Mouse (Mus musculus) lung, embryonic 15.5 days (tissue): ENCODE results near the gene Enox1. TPM values are rescaled to one million over a fixed set of nuclear protein-coding genes. Genes with fewer than 3 reads are reported as not detected.

ENCODE experiments used
- ATAC-seq: fragments of 200-750 bp; cut with Nextera tagmentation; 2 replicates; pipeline ENCODE4 v1.8.0; 2017; ENCODE audit warnings: moderate number of reproducible peaks, borderline replicate concordance; ENCODE audit not compliant: low FRiP score, low TSS enrichment; ENCODE audit errors: extremely low read depth
- H3K27ac ChIP-seq: fragments of 300-500 bp; sonication (generic); 2 replicates; pipeline ENCODE4 v1.5.1; 2015; ENCODE audit warnings: moderate library complexity, mild to moderate bottlenecking, inconsistent platforms
- H3K27me3 ChIP-seq: fragments of 300-500 bp; sonication (generic); 2 replicates; pipeline ENCODE4 v1.6.1; 2015; ENCODE audit warnings: inconsistent platforms
- H3K36me3 ChIP-seq: fragments of 300-500 bp; sonication (generic); 2 replicates; pipeline ENCODE4 v1.6.1; 2015; ENCODE audit warnings: inconsistent platforms
- H3K4me1 ChIP-seq: fragments of 300-500 bp; sonication (generic); 2 replicates; pipeline ENCODE4 v1.6.1; 2015; ENCODE audit warnings: inconsistent platforms
- H3K4me2 ChIP-seq: fragments of 300-500 bp; sonication (generic); 2 replicates; pipeline ENCODE4 v1.6.1; 2015; ENCODE audit warnings: inconsistent platforms, mild to moderate bottlenecking, moderate library complexity
- H3K4me3 ChIP-seq: fragments of 300-500 bp; sonication (generic); 2 replicates; pipeline ENCODE4 v1.5.1; 2015; ENCODE audit warnings: mild to moderate bottlenecking, inconsistent platforms
- H3K9ac ChIP-seq: fragments of 300-500 bp; sonication (generic); 2 replicates; pipeline ENCODE4 v1.6.1; 2015; ENCODE audit warnings: inconsistent platforms
- H3K9me3 ChIP-seq: fragments of 300-500 bp; sonication (generic); 2 replicates; pipeline ENCODE4 v1.6.1; 2016; ENCODE audit warnings: inconsistent platforms
- WGBS: fragments of 180-500 bp; shearing (Covaris S2); methylation state at CpG from one replicate; pipeline ENCODE4 v1.1.7; 2015; 5-methylcytosine and 5-hydroxymethylcytosine counted together
- polyA plus RNA-seq: library from polyadenylated mRNA; unstranded; fragments of >200 nt; fragmentation: Nextera tagmentation; extraction: Ambion mirVana; gene quantifications from 2 replicates; pipeline ENCODE4 v1.2.1, GENCODE M21; 2015

Gene Enox1
- polyA plus RNA-seq, 1 experiment from 2014 or later = 3.3 TPM

GRCm38 (mm10) chr14:77280893-77281292 is 124.3 kb downstream of the Enox1 start:
- no peaks in the 10 kb centered on the region for H3K27me3 ChIP-seq
- H3K4me3 ChIP-seq = no peak overlapping the region
- no peak overlapping the region for H3K27ac ChIP-seq
- H3K9ac ChIP-seq = no peak overlapping the region
- no peaks in the 10 kb centered on the region for H3K9me3 ChIP-seq
- 58% methylated on average over 7 of the region's 7 CpGs for WGBS
- H3K36me3 ChIP-seq = no peaks in the 10 kb centered on the region
- H3K4me1 ChIP-seq = no peaks in the 10 kb centered on the region
- no peak for ATAC-seq
- no peak overlapping the region for H3K4me2 ChIP-seq

GRCm38 (mm10) chr14:77283939-77284338 is 127.4 kb downstream of the Enox1 start:
- Histone ChIP-seq H3K9ac (no peak overlapping the region), H3K9me3 (no peaks in the 10 kb centered on the region), H3K4me1 (no peaks in the 10 kb centered on the region), H3K36me3 (no peaks in the 10 kb centered on the region), H3K4me2 (no peak overlapping the region), H3K4me3 (no peak overlapping the region), H3K27ac (no peak overlapping the region), H3K27me3 (no peaks in the 10 kb centered on the region)
- WGBS = 53% methylated on average over 4 of the region's 4 CpGs
- ATAC-seq = no peak

GRCm38 (mm10) chr14:77285453-77285852 is 128.9 kb downstream of the Enox1 start:
- no peaks in the 10 kb centered on the region for H3K4me1 ChIP-seq
- ATAC-seq = no peak
- H3K4me2 ChIP-seq = no peak overlapping the region
- no peak overlapping the region for H3K27ac ChIP-seq
- H3K4me3 ChIP-seq = no peak overlapping the region
- WGBS = 75% methylated on average over 3 of the region's 3 CpGs
- no peaks in the 10 kb centered on the region for H3K27me3 ChIP-seq
- no peak overlapping the region for H3K9ac ChIP-seq
- H3K9me3 ChIP-seq = no peaks in the 10 kb centered on the region
- no peaks in the 10 kb centered on the region for H3K36me3 ChIP-seq

GRCm38 (mm10) chr14:77291756-77292155 is 135.2 kb downstream of the Enox1 start:
- WGBS = 90% methylated on average over 5 of the region's 5 CpGs
- H3K9me3 ChIP-seq = no peaks in the 10 kb centered on the region
- no peak overlapping the region for H3K4me2 ChIP-seq
- H3K36me3 ChIP-seq = no peaks in the 10 kb centered on the region
- no peak overlapping the region for H3K4me3 ChIP-seq
- H3K27me3 ChIP-seq = no peaks in the 10 kb centered on the region
- no peak for ATAC-seq
- no peaks in the 10 kb centered on the region for H3K4me1 ChIP-seq
- H3K9ac ChIP-seq = no peak overlapping the region
- H3K27ac ChIP-seq = no peak overlapping the region

GRCm38 (mm10) chr14:77297039-77297438 is 140.5 kb downstream of the Enox1 start:
- 65% methylated on average over 4 of the region's 4 CpGs for WGBS
- Histone ChIP-seq H3K4me2 (no peak overlapping the region), H3K27ac (no peak overlapping the region), H3K9me3 (no peaks in the 10 kb centered on the region), H3K4me3 (no peak overlapping the region), H3K9ac (no peak overlapping the region), H3K27me3 (no peaks in the 10 kb centered on the region), H3K4me1 (no peaks in the 10 kb centered on the region), H3K36me3 (no peaks in the 10 kb centered on the region)
- no peak for ATAC-seq

GRCm38 (mm10) chr14:77298327-77298726 is 141.8 kb downstream of the Enox1 start:
- no peaks in the 10 kb centered on the region for H3K27me3 ChIP-seq
- H3K4me1 ChIP-seq = no peaks in the 10 kb centered on the region
- H3K9me3 ChIP-seq = no peaks in the 10 kb centered on the region
- WGBS = 85% methylated on average over 3 of the region's 3 CpGs
- H3K4me3 ChIP-seq = no peak overlapping the region
- no peak overlapping the region for H3K4me2 ChIP-seq
- no peak overlapping the region for H3K9ac ChIP-seq
- H3K36me3 ChIP-seq = no peaks in the 10 kb centered on the region
- H3K27ac ChIP-seq = no peak overlapping the region
- no peak for ATAC-seq

- Histone ChIP-seq H3K4me1 (no peaks in the 10 kb centered on the region; the same call in 1 of the 2 replicates), H3K36me3 (no peaks in the 10 kb centered on the region), H3K4me2 (no peak overlapping the region), H3K27me3 (no peaks in the 10 kb centered on the region), H3K9ac (no peak overlapping the region), H3K9me3 (no peaks in the 10 kb centered on the region), H3K4me3 (no peak overlapping the region), H3K27ac (no peak overlapping the region)
- WGBS = 50% methylated on average over 3 of the region's 3 CpGs
- no peak for ATAC-seq
Measured at GRCm38 (mm10) chr14:77309571-77309970, 153.0 kb downstream of the Enox1 start.

- Histone ChIP-seq H3K27ac (no peak overlapping the region), H3K36me3 (no peaks in the 10 kb centered on the region), H3K27me3 (no peaks in the 10 kb centered on the region), H3K4me1 (no peaks in the 10 kb centered on the region; the same call in 1 of the 2 replicates), H3K4me2 (no peak overlapping the region), H3K9ac (no peak overlapping the region), H3K9me3 (no peaks in the 10 kb centered on the region), H3K4me3 (no peak overlapping the region)
- WGBS = 61% methylated on average over 6 of the region's 6 CpGs
- ATAC-seq = no peak
Measured at GRCm38 (mm10) chr14:77311456-77311855, 154.9 kb downstream of the Enox1 start.

GRCm38 (mm10) chr14:77319396-77319795 is 162.8 kb downstream of the Enox1 start:
- 72% methylated on average over 7 of the region's 7 CpGs for WGBS
- H3K36me3 ChIP-seq = no peaks in the 10 kb centered on the region
- ATAC-seq = no peak

GRCm38 (mm10) chr14:77324348-77324747 is 167.8 kb downstream of the Enox1 start:
- Histone ChIP-seq H3K4me3 (no peak overlapping the region), H3K27ac (no peak overlapping the region), H3K9me3 (no peaks in the 10 kb centered on the region), H3K4me2 (no peak overlapping the region), H3K36me3 (no peaks in the 10 kb centered on the region), H3K27me3 (no peaks in the 10 kb centered on the region), H3K9ac (no peak overlapping the region), H3K4me1 (no peaks in the 10 kb centered on the region)
- WGBS = 75% methylated on average over 2 of the region's 2 CpGs
- no peak for ATAC-seq

More at GRCm38 (mm10) chr14:77319396-77319795, 162.8 kb downstream of the Enox1 start:
- no peaks in the 10 kb centered on the region for H3K4me1 ChIP-seq
- no peak overlapping the region for H3K27ac ChIP-seq
- H3K4me2 ChIP-seq = no peak overlapping the region
- H3K9ac ChIP-seq = no peak overlapping the region
- H3K9me3 ChIP-seq = no peaks in the 10 kb centered on the region
- H3K4me3 ChIP-seq = no peak overlapping the region
- H3K27me3 ChIP-seq = no peaks in the 10 kb centered on the region

- Histone ChIP-seq H3K9me3 (no peaks in the 10 kb centered on the region), H3K9ac (no peak overlapping the region), H3K4me2 (no peak overlapping the region), H3K4me1 (no peaks in the 10 kb centered on the region), H3K4me3 (no peak overlapping the region), H3K36me3 (no peaks in the 10 kb centered on the region), H3K27ac (no peak overlapping the region), H3K27me3 (no peaks in the 10 kb centered on the region)
- no peak for ATAC-seq
- 60% methylated on average over 3 of the region's 3 CpGs for WGBS
Measured at GRCm38 (mm10) chr14:77327693-77328092, 171.1 kb downstream of the Enox1 start.

GRCm38 (mm10) chr14:77329791-77330190 is 173.2 kb downstream of the Enox1 start:
- H3K4me1 ChIP-seq = no peaks in the 10 kb centered on the region
- H3K9ac ChIP-seq = no peak overlapping the region
- no peaks in the 10 kb centered on the region for H3K27me3 ChIP-seq
- H3K4me2 ChIP-seq = no peak overlapping the region
- H3K36me3 ChIP-seq = no peaks in the 10 kb centered on the region
- no peak overlapping the region for H3K4me3 ChIP-seq
- no peaks in the 10 kb centered on the region for H3K9me3 ChIP-seq
- H3K27ac ChIP-seq = no peak overlapping the region
- ATAC-seq = no peak

- H3K9ac ChIP-seq = no peak overlapping the region
- no peaks in the 10 kb centered on the region for H3K27me3 ChIP-seq
- no peak overlapping the region for H3K4me3 ChIP-seq
- H3K4me2 ChIP-seq = no peak overlapping the region; the same call in 1 of the 2 replicates
- no peaks in the 10 kb centered on the region for H3K9me3 ChIP-seq
- no peaks in the 10 kb centered on the region for H3K4me1 ChIP-seq
- peak overlapping the region; percentile 31 for H3K27ac ChIP-seq
- H3K36me3 ChIP-seq = no peaks in the 10 kb centered on the region
- 49% methylated on average over 11 of the region's 11 CpGs for WGBS
- no peak; the same call in 1 of the 2 replicates for ATAC-seq
Measured at GRCm38 (mm10) chr14:77343662-77344340, 187.2 kb downstream of the Enox1 start.
